Mouse (Mus musculus) megakaryocyte, adult 5-6 weeks (primary cell): ENCODE data around the gene Nprl3. TPM values are rescaled to one million over a fixed set of nuclear protein-coding genes. Genes with fewer than 3 reads are reported as not detected.
"Not testable (repeated sequence)": the region's sequence is repeated elsewhere in the genome, so short reads cannot be mapped to it uniquely, and the experiment has no call there.

Experiments used
- ATAC-seq: 2 replicates; pipeline ENCODE4 v1.8.0; 2016; ENCODE audit warnings: mild to moderate bottlenecking, inconsistent platforms; ENCODE audit not compliant: poor library complexity, severe bottlenecking
- total RNA-seq, 2 experiments: library from RNA; stranded (forward) in 1 of 2; stranded (reverse) in 1 of 2; fragments of 153-499, 151-499 nt in 1 of 2; fragments of 221-1000, 200-1000 nt in 1 of 2; gene quantifications; 2 replicates each; pipeline versions ENCODE4 v1.2.3 to v1.2.4; 2015 to 2017

The Nprl3 gene
- total RNA-seq, 2 experiments from 2014 or later = 9.5 to 10.7 TPM

DNA sequence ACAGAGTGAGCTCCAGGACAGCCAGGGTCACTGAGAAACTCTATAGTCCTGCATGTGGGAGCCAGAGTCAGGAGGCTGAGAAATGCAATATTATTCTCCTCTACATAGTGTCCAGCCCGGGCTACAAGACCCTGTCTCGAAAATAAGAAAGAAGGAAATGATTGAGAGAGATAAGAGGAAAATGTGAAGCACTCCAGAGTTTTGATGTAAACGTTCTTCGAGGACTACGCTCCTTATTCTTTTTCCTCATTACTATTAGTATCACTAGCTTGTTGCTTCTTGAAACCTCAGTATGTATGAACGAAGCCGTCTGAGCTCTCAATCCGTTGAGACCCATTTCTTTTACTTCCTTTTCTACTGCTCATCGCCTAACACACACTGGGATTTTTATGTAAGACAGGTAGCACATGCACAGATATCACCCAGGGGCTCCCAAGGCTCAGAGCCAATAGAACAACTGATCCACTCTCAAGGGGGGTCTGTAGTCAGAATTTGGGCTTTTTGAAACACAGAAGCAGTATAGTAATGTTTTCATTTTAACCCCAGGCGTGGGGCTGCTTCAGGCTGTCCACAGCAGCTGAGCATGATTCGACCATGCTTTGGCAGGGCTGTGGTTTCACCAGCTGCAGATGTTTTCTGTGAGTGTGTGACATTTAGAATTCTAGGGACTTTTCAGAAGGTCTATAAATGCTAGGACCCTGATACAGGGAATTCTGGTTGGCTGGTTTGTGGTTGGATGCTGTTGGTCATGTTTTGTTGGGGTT is 65.4 kb downstream of the Nprl3 start:
- no peak for ATAC-seq

DNA sequence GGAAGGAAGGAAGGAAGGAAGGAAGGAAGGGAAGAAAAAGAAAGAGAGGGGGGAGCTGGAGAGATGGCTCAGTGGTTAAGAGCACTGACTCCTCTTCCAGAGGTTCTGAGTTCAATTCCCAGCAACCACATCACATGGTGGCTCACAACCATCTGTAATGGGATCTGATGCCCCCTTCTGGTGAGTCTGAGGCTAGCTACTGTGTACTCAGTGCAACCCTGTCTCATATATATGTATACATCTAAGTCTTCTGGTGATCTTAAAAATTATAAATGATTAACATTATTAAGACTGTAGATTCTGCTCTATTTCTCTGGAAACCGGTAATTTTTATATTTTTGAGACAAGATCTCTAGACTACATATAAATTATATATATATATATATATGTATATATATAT is 66.5 kb downstream of the Nprl3 start:
- not testable (repeated sequence) for ATAC-seq

DNA sequence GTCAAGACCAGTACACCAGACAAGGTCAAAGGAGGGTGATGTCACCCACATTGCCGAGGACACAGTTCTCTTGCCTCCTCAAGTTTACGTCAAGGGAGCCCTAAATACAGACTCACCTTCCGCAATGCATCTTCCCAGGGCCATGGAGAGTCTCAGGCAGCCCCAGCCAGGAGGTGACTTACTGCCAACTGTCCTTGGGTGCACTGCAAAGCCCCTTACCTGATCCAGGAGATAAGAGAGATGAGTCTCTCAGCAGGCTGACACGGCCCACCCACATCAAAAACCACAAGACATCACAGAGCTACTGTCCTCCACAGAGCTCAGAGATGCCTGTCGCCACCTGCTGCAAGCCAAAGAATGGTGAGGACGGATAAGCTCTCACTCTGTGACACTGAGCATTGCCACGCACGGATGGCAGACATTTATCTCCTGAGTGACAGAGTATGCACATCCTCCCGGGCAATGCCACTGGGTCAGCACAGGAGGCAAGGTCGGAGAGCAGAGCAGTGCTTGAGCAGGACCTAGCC is 67.4 kb downstream of the Nprl3 start, which contains the start of gene Il9r:
Il9r (minus strand) TSS at position 205 of the 527 bp plus-strand sequence.
- no peak for ATAC-seq

DNA sequence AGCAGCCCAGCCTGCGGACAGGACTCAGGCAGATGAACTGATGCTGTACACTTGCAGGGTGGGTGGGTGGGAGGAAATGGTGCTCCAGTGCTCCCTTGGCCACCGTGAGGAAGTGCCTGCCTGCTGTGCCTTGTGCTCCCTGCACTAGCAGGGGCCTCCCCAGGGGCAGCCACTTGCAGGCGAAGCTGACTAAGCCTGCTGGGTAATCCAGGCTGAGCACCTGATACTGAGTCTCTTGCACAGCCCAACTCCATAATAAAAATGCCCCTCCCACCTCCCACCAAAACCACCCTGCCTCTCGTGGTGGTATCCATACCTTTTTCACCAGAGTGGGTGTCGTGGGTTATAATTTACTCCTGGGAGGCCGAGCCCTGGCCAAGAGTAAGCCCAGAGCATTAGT is 68.3 kb downstream of the Nprl3 start:
- ATAC-seq = no peak

DNA sequence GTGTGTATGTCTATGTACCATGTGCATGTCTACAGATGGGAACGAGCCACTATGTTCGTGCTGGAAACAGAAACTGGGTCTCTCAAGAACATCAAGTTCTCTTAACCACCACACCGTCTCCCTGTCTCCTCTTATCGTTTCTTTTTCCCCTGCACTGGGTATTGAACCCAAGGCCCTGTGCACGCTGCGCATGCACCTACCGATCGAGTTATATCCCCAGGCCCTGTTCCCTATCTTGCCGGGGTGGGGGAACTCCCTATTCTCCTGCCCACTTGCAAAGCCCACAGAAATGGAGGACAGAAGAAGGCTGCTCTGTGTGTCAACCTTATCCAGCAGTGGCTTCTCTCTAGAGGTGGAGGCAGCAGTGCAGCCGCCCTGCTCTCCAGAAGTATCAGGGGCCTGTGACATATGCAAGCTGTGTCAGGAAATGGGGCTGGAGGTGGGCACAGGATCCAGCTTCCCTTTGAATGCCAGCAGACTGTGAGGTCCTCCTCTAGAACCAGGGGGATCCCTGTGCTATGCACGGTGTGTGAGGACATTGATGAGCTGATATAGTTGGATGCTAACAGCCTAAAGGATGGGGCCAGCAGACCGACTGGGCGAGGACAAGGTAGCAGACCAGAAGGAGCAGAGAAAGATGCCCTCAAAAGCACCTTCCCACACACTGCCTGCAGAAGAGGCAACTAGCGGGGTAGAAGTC is 69.1 kb downstream of the Nprl3 start:
- no peak for ATAC-seq

DNA sequence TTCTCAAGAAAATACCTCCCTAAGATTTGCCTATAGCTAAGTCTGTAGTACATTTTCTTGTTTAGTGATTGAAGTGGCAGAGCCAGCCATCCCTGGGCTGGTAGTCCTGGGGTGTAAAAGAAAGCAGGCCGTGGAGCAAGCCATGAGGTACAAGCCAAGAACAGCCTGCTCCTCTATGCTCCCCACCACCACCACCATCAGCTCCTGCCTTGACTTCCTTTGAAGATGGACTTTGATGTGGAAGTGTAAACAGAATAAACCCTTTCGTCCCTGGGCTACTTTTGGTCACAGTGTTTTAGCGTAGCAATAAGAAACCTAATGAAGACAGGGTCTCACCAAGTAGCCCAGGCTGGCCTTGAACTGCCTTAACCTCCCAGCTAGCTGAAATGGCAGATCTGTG is 69.7 kb downstream of the Nprl3 start:
- ATAC-seq = no peak

DNA sequence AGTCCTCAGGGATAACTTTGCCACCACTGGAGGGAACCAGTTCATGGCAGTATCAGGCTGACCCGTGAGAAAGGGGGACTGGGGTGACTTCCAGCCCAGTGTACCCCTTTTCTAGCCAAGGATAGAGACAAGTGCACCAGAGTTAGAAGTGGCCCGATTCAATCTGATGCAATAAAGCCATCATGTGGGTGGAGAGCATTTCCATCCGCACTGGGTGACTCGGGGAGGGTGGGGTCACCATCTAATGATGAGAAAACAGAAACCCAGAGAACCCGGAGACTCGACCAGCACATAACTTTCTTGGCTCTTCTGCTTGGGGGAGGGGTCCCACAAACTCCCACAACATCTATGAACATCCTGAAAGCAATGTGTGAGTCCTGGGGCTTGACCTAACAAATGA is 70.8 kb downstream of the Nprl3 start:
- ATAC-seq = no peak

DNA sequence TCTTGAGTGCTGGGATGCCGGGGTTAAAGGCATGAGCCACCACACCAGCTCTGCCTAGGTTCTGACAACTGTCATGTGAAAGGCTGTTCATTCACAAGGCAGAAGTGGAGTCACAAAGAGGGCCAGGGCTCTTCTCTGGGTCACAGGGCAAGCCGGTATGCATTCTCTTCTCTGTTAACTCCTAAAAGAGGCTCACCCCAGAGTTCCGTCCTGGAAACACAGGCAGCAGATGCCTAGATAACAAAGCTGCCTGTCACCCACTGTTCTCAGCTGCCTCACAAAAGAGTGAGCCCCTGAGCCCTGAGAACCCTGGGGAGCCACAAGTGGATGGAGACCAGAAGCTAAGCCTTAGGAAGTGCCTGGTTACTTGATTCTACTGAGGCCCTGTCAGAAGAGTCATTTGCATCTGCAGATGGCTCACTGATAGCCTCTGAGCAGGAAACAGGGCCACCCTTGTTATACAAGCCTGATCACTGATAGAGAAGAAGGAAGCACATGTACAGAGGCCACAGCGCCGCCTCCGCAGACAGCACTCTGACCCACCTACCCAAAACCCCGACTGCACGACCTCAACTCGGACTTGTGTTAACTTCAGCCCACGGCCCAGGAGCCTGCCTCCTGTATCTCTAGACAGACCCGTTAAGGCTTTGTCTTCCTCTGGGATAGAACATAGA is 71.5 kb downstream of the Nprl3 start:
- ATAC-seq = peak; percentile 47; the same call in 1 of the 2 replicates

DNA sequence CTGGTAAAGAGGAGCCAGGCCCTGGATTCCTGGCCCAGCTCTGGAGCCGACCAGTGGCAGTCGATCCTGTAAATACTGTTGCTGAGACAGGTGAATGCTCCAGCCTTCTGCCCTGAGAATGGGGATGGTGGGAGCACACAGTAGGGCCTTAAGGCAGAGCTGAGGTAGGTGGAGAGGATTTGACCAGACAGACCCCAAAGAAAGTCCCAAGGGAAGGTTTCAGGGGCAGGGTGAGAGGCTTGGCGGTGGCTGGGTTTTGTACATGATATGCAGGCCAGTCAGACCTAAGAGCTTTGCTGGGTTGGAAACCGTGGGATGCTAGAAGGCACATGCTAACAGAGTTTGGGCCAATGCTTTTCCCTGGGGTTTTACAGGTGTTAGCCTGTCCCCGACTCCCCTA is 72.9 kb downstream of the Nprl3 start:
- ATAC-seq = no peak

DNA sequence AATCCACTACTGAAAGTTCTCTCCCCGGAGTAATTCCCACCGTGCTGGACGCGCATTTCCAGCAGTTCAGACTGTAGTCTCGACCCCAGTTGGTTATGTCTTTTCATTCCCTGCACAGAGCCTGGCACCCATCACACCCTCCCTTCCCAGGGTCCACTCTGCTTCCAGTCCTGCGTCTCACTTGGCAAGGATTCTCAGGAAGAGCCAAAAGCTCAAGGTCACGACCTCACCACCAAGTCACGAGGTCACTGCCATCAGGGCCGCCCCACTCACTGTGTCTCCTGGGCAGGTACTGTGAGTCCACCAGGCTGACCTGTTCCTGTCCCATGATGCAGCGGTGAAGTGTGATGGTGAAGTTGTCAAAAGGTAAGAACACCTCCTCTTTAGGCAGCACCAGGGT is 73.4 kb downstream of the Nprl3 start:
- ATAC-seq = no peak

DNA sequence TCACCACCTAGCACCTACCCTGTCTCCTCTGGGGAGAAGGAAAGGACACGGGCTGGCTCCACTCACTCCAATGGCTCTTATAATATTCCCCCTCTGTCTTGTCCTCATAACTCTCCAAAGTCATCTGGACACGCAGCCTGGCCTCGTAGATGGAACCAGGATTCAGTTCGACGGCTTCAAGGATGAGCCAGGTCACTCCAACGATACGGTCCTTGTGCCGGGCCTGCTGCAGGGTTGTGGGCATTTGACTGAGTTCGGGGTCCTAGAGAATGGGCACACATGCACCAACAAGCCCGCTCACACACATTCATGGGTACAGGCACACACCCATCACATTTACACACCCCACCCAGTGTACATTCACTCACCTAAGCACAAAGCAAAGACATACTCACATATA is 74.4 kb downstream of the Nprl3 start:
- no peak for ATAC-seq

DNA sequence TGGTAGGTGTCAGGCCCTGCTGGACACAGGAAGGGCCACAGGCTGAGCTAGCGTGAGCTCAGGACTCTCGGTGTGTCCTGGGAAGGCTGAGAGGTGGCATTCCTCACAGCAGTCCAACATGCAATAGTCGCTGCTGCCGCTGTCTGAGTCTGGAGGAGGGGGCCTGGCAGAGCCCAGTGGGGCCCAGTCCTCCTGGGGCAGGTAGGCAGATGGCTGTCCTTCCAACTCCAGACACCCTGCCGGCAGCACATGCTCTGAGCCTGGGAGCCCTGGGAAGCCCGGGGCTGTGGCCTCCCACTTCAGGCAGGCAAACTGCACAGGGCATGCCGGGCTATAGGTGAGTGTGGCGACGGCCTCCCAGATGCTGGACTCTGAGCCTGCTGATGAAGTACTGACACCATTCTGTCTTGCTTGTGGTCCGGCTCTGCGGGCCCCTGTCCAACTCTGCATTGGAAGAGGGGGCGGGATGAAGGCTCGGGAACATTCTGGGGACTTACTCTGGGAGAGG is 76.8 kb downstream of the Nprl3 start:
- ATAC-seq = no peak

DNA sequence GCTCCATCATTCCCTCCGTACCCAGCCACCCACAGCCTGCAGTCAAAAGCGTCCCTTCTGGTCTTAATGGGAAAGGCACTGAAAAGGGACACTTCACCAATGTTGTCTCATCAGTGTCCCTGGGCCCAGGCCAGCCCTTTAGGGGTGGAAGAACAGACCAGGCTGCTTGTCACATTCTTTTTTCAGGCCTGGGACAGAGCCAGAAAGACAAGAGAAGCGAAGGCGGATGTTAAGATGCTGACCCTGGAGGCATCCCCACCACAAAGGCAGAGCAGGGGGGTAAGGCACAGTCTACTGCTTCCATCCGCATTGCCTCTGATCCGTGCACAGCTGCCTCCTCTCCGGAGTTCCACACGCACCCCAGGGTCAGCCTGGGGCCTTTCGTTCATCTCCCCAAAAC is 77.4 kb downstream of the Nprl3 start:
- no peak for ATAC-seq

DNA sequence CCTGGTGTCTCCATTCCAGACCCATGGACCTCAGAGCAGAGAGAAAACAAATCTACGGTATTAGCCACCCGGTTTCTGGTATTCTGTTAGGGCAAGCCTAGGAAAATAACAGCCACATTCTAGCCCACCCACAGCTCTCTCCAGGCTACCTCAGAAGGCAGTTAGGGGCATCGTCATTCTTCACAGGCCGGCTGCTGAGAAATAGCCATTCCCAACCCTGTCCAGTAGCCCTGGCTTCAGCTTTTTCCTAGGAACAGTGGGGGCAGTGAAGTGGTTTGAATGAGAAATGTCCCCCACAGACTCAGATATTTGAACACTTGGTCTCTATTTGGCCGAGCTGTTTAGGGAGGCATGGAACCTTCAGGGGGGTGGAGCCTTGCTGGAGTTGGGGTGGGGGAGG is 78.1 kb downstream of the Nprl3 start:
- ATAC-seq = no peak

DNA sequence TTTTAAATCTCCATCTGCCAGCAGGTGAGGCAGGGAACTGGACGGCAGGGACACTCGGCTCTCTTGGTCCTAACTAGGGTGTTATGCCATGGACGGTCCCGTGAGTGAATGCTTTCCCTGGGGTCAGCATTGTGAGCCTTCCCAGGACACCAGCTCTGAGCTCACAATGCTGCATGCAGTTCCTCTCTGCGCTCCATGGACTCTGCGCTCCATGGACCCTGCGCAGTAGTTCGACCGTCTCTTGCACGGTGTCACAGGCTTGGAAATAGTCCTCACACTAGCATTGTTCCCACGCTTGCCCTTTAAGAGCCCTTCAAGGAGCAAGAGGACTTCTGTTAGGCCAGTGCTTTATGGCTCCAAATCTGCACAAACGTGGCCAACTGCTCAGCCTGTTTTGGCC is 78.6 kb downstream of the Nprl3 start:
- no peak for ATAC-seq

DNA sequence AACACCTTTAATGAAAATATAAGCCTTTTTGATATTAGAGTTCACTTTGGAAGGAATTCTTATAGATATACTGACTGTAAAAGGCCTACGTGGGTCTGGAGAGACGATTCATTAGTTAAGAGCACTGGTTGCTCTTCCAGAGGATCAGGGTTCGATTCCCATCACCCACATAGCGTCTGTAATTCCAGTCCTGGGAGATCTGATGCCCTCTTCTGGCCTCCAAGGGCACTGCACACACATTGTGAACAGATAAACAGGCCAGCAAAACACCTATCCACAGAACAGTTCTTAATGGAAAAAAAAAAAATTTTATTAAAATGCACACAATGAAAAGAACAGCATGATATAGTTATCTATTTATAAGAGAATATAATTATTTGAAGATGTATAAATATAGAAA is 80.3 kb downstream of the Nprl3 start:
- ATAC-seq = no peak

DNA sequence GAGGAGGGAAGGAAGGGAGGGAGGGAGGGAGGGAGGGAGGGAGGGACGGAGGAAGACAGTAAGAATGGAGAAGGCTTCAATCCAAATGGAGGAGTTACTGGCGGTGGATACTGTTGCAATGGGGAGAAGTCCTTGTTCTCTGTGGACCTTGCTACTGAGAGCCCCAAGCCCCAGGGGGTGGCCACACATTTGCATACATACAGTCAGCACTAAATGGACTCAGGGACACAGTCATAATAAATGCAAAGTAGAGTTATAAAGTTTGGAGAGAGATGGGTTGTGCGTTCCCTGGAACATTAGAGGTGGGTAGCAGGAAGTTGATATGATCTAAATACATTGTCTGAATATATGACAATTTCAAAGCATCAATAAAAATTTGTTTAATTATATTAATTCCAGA is 81.5 kb downstream of the Nprl3 start:
- no peak for ATAC-seq

DNA sequence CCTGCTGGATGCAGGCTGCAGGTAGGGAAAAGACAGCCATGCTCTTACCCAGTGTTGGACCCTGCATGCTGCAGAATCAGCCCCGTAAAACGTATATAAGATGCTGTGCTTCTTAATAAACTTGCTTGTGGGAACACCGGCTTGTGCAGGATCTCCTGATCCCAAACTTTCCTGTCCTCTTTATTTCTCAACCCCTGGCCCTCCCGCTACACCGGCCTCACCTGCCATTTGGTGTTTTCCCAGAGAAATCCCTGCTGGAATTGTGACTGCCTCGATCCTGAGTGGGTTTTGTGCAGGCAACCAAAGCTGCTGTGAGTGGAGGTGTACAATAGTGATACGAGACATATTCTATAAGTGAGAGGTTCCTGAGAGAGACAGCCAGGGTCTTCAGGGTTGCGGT is 83.0 kb downstream of the Nprl3 start:
- no peak for ATAC-seq

DNA sequence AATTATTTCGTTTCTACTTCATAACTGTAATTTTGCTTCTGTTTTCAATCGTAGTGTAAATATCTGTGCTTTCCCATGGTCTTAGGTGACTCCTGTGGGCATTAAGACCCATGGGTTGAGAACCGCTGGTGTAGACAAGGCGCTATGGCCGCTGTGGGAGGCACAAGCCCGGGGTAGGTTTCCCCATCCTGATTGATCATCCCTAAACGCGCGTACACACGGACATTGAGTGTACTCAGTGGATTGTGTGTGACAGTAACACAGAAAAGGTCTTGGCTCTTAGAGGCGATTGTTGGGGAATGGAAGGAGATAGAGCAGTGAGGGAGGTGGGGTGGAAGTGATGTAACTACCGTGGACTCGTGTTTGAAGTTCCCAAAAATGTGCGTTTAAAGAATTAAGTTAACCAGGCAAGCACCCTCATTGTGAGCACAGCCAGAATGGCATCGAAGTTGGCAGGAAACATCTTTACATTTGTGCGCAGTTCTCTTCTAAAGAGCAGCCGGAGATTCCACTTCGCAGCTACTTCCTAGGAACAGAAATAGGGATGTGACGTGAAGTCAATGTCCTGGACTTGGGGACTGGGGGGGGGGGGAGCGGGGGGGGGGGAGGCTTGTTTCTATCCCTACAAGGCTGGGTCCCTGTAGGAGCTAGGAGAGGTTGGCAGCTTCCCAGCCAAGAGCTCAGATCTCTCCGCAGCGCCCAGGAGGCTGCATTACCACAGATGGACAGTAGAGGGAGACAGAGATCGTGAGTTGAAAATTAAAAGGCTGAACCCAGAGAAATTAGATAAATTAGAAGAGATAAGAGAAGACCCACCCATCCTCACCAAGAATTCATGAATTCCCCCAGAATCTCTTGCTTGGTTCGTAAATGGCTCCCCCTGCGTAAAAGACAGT is 85.3 kb downstream of the Nprl3 start:
- ATAC-seq = peak; percentile 60; the same call in 1 of the 2 replicates

DNA sequence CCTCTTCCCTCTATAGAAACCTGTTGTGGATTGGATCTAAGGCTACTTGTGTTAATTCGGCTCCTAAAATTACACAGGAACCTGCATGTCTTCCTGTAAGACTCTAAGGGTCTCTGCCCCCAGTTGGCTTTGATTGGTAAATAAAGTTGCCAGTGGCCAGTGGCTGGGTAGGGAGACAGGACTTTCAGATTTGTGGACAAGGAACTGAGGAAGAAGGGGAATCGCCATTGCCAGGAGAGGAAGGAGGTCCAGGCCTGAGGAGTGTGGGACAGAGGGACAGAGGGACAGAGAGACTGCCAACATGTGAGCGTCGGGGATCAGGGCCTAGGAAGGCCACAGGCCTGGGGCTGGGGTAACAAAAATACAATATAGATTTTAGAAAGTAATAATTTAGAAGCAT is 86.3 kb downstream of the Nprl3 start:
- ATAC-seq = no peak
